Mouse (Mus musculus) ES-CJ7 (cell line): ENCODE data around the gene Ednrb.

Source experiments
- DNase-seq: peaks from one replicate; pipeline ENCODE4 v3.0.0; 2011; ENCODE audit warnings: low read depth, low spot score

Ednrb gene

GRCm38 (mm10) chr14:103767488-103767887 is 76.7 kb downstream of the Ednrb start:
- DNase-seq = no peak
